Mouse (Mus musculus) monocyte, adult 2 months (primary cell): ENCODE data around the gene Gnas.
A peak's percentile ranks its signal among the peaks of the same experiment; 100 is the strongest.

Experiments used
- DNase-seq, 2 experiments: peaks; one replicate each; pipeline ENCODE4 v3.0.0; 2022; ENCODE audit warnings: low spot score in 2 of 2, low read depth in 1 of 2

Gene Gnas

DNA sequence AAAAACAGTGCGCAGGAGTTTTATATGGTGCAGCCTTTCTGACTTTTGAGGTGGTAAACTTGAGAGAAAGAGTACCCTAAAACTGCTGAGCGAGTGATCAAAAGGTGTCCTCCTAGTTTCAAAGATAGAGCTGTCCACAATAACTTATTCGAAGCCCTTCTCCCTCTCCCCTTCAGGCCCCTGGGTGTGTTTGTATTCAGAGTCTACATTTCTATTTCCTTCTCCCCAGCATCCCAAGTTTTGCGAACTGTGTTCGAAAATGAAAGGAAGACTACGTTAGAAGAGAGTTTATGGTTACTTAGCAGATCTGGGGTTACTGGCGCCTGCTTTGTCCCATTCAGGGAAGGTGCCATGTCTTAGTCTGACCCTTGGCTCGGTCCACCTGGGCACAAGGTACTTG lies 42.4 kb downstream of the Gnas start:
- no peak for DNase-seq

DNA sequence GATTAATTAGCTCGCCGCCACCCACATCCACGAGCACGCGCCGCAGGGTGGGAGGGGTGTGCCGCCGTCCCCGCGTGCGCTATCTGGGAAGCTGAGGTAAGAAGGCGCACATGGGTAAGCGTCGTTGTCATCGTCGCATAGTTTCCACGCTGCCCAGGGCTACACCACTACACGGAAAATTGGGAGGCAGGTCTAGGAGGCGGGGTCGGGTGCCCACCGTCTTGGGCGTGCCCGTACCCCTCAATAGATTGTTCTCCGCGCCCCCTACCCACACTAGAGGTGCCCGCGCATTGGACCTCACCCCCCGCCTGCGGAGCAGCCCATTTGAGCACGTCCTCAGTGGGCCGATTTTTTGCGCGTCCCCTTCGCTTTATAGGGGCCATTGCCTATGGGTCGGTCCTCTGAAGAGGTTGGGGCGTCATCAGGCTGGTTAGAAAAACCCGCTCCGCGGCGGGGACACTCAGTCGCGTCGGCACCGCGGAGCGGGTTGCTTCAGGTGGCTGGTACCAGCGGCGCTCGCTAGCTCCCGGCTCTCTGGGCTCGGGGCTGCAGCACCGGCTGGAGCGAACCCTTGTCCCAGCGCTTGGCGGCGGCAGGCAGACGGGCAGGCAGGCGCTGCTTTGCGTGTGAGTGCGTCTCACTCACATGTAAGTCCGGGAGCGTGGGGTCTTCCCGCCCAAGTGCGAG lies 43.3 kb downstream of the Gnas start:
- DNase-seq = peak; percentile 50 to 69

DNA sequence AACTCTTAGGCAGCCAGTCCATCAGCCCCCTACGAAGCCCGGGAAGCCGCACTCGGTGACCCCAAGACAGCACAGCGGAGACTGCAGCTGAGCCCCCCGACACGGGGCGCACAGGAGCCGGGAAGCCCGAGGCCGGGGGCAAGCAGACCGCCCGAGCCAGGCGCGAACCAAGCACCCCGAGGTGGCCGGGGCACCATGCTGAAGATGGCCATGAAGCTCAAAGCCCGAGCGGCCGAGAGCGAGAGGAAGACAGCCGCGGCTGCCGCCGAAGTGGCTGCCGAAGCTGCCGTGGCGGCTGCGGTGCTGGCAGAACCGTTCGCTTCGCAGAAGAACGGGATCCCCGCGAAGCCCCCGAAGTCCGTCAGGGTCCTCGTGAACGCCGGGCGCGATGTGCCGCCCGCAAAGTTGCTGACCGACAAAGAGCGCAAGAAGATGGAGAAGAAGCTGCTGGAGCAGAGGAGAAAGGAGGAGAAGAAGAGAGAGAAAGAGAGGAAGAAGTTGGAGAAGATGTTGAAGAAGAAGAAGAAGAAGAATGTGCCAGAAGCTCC lies 44.3 kb downstream of the Gnas start:
- DNase-seq = peak in 1 of 2 experiments; percentile 8

DNA sequence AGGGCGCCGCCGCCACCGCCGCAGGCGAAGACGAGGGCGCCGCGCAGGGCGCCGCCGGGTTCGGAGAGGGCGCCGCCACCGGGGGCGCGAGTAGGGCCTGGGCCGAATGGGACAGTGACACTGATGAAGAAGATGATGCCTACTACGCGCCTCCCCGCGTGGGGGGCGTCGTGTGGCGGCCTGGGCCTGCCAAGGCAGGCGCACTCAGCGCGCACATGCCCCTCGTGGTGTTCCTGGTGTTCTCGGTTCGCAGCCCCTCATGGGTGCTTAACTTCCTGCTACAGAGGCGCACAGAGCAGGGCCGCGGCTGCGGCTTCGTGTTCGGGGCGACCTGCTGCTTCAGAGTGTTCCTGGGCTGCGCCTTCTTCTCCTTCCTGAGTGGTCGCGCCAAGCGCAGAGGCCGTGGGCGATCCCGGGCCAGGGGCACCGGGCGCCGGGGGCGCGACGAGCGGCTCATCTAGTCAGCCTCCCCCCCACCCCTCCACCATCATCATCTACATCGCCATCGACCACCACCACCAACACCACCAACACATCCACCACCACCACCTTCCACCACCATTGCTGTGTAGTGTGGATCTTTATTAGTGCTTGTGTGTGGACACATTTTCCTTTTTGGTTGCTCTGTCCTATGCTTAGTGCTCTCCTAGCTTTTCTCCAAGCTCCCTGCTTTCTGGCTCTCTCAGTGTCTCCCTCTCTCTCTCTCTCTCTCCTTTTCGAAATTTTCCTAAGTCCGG lies 45.0 kb downstream of the Gnas start:
- peak in 1 of 2 experiments; percentile 18 for DNase-seq

DNA sequence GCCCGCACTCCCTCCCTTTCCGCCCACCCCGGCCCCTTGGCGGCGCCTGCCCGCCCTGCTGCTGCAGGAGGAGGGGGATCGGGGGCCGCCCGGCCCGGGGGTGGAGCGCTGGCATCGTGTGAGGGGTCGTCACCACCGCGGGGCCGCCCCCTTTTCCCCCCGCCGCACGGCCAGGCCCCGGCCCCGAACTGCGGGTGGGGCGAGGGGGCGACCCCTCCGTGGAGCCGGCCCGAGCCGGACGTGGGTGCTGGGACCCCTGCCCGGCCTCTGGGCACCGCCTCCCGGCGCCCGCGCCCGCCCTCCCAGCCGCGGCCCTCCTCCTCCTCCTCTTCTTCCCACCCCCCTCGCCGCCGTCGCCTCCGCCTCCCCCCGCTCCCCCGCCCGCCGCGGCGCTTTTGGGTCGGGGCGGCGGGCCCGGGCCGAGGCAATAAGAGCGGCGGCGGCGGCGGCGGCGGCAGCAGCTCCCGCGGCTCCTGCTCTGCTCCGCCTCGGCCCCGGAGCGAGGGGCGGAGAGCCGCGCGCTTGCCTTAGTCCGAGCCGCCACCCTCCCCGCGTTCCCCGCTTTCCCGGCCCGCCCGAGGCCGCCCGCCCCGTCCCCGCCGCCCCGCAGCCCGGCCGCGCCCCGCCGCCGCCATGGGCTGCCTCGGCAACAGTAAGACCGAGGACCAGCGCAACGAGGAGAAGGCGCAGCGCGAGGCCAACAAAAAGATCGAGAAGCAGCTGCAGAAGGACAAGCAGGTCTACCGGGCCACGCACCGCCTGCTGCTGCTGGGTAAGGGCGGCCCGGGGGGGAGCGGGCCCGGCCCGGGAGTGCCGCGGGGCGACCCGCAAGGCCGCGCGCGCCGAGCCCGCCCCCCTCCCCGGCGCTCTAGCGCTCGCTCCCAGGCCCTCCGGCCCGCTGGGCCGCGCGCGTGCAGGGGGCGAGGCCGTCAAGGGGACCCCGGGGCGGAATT lies 45.8 kb downstream of the Gnas start:
- DNase-seq = no peak

DNA sequence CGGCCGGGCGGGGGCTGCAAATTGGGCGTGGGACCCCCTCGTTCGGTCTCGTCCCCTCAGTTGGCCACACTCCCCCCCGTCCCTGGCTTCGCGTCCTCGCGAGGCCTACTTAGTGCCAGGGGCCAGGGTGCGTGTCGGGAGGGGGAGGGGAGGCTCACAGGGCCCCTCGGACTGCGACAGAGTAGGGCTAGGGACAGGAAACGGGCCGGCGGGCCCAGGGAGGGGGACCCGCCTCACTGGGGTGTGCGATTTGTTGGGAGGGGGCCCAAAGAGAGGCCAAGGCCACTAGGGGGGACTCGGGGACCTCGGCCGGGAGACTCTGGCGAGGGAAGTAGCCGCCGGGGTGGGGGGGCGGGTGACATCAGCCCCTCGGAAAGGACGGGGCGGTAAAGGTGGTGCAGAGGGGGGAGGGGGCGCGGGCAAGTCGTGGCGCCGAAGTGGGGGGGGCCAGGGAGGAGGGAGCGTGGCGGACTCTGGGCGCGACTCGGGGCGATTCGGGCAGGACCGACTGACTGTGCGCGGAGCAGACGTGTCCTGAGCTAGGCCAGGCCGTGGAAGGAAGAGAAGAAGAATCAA lies 46.6 kb downstream of the Gnas start:
- DNase-seq = peak in 1 of 2 experiments; percentile 61

DNA sequence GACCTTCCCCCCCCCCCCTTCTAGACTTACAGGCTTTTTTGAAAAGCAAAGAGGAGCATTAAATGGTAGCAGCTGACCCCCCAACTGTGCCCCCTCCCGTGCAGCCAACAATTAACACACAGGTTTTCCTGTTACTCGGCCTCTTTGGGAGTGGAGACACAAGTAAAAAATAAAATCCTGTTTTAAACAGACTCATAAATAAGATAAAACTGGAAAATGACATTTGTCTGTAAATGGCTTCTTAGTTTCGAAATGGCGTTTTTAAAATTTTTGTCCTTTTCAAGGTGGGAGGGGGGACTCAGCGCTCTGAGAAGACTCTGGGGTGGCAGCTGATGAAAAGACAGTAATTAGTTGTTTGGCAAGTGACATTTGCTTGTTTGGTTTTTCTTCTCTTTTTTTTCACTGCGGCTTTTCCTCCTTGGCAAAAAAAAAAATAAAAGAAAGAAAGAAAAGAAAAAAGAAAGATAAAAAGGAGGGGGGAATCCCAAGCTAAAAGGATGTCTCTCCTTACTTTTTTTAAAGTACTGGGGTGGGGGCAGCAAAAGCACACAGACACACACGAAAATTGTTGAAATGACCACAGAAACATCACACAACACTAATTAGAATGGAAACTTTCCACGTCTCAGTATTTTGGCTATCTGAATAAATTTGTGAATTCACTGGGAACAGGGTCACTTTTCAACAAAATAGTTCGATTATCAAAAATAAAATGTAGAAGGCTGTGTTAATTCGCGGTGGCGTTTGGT lies 47.3 kb downstream of the Gnas start:
- DNase-seq = no peak

DNA sequence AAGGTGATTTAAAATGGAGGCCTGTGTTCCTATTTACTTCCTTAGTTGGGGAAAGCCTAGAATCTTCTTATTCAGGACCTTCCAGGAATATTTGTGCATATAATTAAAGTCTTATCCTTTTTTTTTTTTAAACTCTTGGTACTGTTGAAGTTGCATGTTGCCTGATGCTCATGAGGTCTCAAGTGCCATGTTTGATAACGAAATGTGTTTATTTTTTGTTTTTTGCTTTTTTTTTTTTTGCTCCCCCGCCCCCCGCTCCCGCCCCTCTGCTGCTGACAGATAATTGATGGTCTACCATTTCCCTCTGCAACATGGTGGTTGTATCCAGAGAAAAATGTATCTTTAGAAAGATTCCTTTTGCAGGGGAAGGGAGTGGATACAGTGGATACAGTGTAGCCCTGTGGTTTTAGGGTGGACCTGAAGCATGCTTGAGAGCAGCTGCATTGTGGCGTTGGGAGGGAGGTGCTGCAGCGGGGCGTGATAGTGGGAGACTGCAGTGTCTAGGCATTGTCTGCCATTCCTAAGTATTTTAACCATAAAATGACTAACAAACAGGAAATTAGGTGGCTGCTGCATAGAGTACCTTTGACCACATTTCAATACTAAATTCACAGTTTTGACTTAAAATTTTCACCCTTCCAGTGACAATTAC lies 49.2 kb downstream of the Gnas start:
- DNase-seq = no peak

DNA sequence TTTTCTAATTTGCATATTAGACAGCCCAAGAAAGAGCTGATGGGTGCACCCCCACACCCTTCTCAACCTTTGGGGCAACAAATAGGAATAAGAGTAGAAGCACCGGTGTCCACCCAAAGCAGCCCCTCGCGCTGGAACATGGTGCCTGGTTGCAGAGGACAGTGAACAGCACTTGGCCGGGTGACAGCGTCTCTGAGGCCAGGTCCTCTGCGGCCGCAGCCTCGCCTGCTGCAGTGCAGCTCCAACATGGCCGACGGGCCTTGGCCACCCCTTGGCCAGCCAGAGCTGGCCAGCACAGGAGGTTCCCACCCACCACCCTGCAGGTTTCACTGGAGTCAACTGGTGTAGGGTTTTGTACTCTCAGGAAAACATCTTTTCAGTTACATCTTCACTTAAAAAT lies 50.3 kb downstream of the Gnas start:
- no peak for DNase-seq

DNA sequence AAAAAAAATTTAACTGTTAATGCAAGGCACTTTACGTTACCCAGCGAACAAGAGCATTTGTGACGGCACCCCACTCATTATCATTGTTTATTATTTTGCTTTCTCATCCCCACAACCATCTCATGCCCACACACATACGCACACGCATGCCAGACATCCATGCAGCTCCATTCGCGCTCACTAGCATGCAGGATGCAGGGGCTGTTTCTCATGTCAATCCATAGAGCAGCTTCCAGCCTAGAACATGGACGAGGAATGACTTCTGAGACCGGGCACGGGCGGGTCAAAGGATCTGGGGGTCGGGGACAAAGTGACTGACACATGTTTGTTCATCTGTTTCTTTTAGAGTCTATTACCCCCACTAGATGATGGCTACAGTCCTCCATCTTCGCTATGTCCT lies 53.2 kb downstream of the Gnas start:
- DNase-seq = no peak

DNA sequence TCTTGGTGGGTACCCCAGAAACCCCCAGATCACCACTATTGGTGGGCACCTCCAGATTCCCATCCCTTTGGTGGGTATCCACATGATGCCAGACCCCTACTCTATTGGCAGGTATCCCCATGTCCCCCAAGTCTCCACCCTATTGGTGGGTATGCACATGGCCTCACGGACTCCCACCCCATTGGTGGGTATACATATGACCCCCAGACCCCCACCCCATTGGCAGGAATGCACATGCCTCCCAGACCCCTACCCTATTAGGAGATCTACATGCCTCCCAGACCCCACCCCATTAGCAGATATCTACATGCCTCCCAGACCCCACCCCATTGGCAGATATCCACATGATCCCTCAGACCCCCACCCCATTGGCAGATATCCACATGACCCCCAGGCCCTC lies 55.6 kb downstream of the Gnas start:
- no peak for DNase-seq

DNA sequence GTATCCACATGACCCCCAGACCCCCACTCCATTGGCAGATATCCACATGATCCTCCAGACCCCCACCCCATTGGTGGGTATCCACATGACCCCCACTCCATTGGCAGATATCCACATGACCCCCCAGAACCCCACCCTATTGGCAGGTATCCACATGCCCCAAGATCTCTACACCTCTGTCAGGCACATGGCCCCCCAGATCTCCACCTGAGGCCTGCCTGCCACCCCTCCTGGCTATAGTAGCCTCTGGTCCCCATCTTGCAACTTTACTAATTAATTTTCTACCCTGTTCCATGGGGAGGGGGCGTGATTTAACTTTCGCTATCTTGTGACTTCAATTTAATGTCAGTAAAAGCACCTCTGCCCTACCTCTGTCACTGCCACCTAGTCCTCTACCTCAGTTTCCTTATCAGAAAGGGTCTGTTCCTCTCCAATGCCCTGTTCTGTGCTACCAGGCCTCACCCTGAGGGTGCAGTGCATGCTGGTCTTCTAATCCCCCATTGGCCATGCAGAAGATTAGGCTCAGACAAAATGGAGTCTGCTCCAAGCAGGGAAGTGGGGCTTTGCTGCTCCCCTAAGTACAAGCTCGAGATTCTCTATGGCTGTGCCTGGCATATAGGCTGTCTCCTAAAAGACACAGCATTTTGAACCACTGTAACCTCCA lies 56.2 kb downstream of the Gnas start:
- no peak for DNase-seq

DNA sequence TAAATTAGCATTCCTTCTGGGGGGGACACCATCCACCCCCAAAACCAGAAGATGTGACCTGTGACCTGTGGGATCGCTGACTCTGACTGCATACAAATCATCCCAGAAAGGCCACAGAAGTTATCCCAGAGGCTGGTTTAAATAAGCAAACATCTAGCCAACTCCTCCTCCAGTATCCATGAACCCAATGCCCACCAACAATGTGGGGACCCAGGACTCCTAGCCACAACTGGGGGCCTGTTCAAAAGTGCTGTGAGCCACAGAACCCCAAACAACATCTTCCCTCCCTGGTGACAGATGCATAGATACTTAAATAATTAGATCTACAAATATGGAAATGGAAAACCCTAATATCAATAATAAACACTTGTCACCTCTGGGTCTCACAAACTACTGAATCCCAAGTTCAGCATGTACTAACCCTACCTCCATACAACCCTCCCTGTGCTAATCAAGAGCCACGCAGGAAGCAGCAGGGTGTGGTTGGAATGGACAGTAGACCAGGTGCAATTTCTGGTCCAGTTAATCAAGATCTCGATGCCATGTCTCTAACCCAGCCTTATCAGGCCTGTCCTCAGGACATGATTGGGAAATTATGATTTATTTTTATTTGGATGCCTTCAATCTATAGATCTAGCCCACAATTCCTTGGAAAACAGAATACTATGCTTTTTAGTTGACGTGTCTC lies 56.9 kb downstream of the Gnas start:
- no peak for DNase-seq

DNA sequence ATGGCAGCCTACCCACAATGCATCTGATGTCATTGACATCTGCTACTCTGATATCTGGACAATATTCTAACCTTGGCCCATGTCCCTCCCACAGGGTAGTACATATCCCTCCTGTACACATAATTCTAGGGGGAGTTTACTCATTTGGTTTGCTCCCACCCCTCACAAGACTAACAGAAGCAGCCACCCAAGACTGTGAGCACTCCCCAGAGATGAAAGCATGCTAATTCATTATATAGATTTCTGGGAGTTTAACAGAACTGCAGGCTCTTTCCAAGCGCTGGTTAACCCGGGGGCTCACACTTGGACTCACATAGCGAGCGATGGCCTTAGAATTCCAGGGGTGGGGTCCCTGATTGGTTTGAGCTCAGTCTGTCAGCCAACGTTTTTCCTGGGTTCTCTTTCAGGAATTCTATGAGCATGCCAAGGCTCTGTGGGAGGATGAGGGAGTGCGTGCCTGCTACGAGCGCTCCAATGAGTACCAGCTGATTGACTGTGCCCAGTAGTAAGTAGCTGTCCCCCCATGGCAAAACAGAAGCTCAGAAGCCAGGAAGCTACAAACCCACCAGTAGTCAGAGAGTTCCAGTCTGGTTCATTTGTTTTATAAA lies 58.8 kb downstream of the Gnas start:
- DNase-seq = no peak

DNA sequence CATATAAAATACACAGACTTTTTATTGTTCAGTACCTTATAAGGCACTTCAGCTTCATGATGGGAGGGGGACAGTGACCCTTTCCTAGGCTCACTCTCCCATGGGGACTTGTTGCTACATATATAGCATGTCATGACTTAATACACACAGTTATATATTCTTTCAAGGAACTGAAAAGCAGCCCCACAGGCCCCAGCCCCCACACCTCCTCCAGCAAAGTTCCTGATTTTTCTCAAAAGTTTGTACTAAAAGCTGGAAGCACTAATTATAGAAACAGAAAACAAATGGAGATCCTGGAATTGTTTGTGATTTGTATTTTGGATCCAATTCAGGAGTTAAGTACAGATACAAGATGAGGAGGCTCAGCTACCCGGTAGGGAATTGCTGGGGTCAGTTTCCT lies 59.4 kb downstream of the Gnas start:
- no peak for DNase-seq

DNA sequence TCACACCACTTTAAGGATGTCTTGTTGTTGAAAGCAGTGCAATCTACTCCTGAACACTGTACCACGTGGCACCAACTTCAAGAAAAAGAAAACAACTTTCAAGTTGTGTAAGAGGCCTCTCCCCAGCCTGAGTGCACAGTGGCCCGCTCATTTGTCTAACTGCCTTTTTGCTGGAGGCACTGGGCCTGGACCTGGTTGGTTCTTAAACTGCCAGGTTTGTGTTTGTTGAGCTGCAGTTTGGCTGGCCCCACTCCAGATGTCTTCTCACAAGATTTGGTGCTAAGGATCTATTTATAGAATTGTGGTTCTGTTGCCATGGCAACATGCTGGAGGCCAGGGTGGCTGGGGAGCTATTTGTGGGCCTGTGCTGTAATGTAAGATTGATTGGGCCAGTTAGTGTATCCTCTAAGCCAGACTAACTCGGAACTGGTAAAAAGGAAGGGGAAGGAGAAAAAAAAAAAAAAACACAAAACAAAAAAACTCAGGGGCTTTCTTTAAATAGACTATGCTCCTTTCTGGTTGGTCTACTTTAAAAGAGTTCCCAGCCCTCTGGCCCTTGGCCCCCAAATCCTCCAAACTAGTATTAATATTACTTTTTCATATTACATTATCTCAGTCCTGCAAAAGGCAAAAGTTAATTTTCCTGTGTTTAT lies 60.0 kb downstream of the Gnas start:
- peak in 1 of 2 experiments; percentile 57 for DNase-seq

DNA sequence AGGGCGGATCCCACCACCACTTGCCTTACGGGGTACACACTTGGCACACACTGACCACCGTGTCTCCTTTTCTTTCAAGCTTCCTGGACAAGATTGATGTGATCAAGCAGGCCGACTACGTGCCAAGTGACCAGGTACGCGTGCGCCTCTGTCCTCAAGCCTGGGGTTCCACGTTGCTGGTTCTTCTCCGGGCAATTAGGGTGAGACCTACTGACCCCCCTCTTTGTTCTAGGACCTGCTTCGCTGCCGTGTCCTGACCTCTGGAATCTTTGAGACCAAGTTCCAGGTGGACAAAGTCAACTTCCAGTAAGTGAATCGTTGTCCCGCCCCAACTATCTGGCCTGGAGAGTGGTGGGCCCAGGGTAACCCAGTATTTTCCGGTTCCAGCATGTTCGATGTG lies 60.9 kb downstream of the Gnas start:
- DNase-seq = no peak

DNA sequence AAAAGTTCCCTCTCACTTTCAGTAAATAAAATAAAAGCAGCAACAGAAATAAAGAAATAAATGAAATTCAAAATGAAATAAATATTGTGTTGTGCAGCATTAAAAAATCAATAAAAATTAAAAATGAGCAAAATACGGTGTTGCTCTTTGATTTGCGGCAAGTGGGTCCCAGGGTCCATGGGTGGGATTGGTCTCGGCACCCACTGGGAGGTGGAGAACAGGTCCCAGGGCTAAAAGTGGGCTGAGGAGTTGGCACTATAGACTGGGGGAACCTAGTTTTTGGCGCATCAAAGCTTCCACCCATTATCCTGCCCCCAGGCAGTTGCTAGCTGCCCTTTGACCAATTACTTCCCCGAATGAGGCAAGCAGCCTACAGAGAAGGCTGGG lies 62.5 kb downstream of the Gnas start, which contains the start of gene Gm20721:
Gm20721 (minus strand) TSS at position 101 of the 387 bp plus-strand sequence.
- DNase-seq = no peak
